Mouse (Mus musculus) brain, embryonic 14.5 days (tissue): Measurements from ENCODE around the gene Brca2.

Source experiments
- CTCF ChIP-seq: fragments of 200-500 bp; IDR thresholded peaks from 2 replicates; pipeline ENCODE4 v1.5.1; 2012; ENCODE audit warnings: inconsistent platforms, mild to moderate bottlenecking, moderate library complexity, borderline replicate concordance; ENCODE audit not compliant: insufficient read depth, insufficient read length; ENCODE audit errors: extremely low read depth
- POLR2A ChIP-seq: fragments of 200-500 bp; IDR thresholded peaks from 2 replicates; pipeline ENCODE4 v1.6.1; 2012; ENCODE audit warnings: mild to moderate bottlenecking, inconsistent platforms, borderline replicate concordance; ENCODE audit not compliant: poor library complexity, insufficient read depth, insufficient read length, severe bottlenecking; ENCODE audit errors: extremely low read depth

GRCm38 (mm10) chr5:150570496-150571219 is 48.2 kb downstream of the Brca2 start:
- TF ChIP-seq POLR2A (no peak), CTCF (no peak)
